Mouse (Mus musculus): ENCODE data around the gene Slc12a1.

Gene Slc12a1

GRCm38 (mm10) chr2:125259230-125260120 is 107.2 kb downstream of the Slc12a1 start:
- peak; percentile 23 for DNase-seq

- DNase-seq = no peak
Measured at GRCm38 (mm10) chr2:125260326-125260725, 108.0 kb downstream of the Slc12a1 start.

- no peak for DNase-seq
Measured at GRCm38 (mm10) chr2:125263056-125263455, 110.8 kb downstream of the Slc12a1 start.

GRCm38 (mm10) chr2:125263753-125264152 is 111.4 kb downstream of the Slc12a1 start:
- DNase-seq = no peak

GRCm38 (mm10) chr2:125268876-125269275 is 116.6 kb downstream of the Slc12a1 start:
- no peak for DNase-seq

GRCm38 (mm10) chr2:125275617-125276016 is 123.3 kb downstream of the Slc12a1 start:
- DNase-seq = no peak

- no peak for DNase-seq
Measured at GRCm38 (mm10) chr2:125276692-125277091, 124.4 kb downstream of the Slc12a1 start.

GRCm38 (mm10) chr2:125278474-125278873 is 126.2 kb downstream of the Slc12a1 start:
- no peak for DNase-seq
